Mouse (Mus musculus): ENCODE data around the gene Vps9d1. TPM values are rescaled to one million over a fixed set of nuclear protein-coding genes. Genes with fewer than 3 reads are reported as not detected.
"Not testable (repeated sequence)": the region's sequence is repeated elsewhere in the genome, so short reads cannot be mapped to it uniquely, and the experiment has no call there.

Vps9d1 gene
- polyA plus RNA-seq, 1 experiment from 2014 or later = 12.0 TPM

GRCm38 (mm10) chr8:123215430-123215829 is 38.7 kb downstream of the Vps9d1 start:
- no peak for DNase-seq (ENCODE audit: low spot score)

DNA sequence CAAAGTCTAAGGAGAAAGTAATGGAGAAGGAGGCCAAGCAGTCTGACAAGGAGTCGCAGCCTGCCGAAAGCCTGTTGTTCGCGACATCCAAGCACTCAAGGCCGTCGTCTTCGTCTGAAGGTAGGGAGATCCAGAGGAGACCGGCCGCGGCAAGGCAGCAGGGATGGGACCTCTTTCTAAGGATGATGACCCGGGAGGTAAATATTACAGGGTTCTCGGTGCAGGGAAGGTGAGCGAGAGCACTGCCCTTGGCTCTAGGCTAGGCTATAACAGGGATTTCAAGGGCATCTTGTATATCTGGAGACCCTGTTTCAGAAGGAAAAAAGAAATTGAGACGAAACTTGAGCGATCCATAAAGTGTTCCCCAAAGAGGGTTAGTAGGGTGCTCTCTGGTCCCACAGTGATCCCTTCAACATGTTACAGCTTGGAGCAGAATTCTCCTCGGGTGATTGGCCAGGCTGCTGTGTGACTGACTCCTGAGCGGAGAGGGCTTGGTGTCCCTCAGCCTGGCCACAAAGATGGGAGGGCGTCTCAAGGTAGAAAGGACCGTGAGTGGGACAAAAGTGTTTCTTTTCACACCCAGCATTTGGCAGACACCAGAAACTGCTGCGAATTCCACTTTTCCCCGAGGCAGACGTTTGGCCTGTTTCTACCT is 40.9 kb downstream of the Vps9d1 start:
- DNase-seq (ENCODE audit: low spot score) = no peak

GRCm38 (mm10) chr8:123212321-123213117 is 41.6 kb downstream of the Vps9d1 start, which contains the start of the genes Chmp1a and Spata33:
Chmp1a (minus strand) TSS chr8:123212763.
Spata33 (plus strand) TSS chr8:123212832.
- peak; percentile 93 for DNase-seq (ENCODE audit: low spot score)

- no peak for DNase-seq (ENCODE audit: low spot score)
Measured at GRCm38 (mm10) chr8:123211876-123212275, 42.3 kb downstream of the Vps9d1 start.

GRCm38 (mm10) chr8:123203571-123203970 is 50.6 kb downstream of the Vps9d1 start:
- peak; percentile 9 for DNase-seq (ENCODE audit: low spot score)

DNA sequence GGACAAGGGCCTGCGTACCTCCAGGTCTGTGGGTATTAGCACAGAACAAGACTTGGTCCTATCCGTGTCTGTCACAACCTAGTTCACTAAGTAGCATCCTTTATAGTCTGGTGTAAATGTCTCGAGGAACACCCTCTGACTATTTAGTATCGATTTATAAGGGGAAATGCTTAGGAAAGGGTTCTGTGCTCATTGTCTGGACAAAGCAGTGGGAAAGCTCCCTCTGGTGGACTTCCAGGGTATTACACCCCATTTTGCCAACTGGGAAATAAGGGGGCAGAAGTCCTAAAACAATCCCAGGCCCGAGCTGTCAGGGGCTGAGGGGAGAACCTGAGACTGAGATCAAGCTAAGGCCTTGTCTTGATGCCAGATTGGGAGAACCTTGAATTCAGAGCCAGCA is 51.9 kb downstream of the Vps9d1 start:
- peak; percentile 52 for DNase-seq (ENCODE audit: low spot score)

DNA sequence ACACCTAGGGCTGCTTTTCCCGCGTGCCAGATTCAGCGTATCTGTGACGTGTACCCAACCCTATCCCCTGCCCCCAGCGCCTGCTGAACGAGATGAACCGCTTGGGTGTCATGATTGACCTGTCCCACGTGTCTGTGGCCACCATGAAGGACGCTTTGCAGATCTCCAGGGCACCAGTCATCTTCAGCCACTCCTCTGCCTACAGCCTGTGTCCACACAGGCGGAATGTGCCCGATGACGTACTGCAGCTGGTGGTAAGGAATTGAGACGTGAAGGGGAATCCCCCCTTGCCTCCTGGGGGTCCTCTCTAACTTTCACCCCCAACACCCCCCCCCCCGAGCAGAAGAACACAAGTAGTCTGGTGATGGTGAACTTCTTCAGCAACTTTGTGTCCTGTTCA is 54.3 kb downstream of the Vps9d1 start:
- DNase-seq (ENCODE audit: low spot score) = no peak

DNA sequence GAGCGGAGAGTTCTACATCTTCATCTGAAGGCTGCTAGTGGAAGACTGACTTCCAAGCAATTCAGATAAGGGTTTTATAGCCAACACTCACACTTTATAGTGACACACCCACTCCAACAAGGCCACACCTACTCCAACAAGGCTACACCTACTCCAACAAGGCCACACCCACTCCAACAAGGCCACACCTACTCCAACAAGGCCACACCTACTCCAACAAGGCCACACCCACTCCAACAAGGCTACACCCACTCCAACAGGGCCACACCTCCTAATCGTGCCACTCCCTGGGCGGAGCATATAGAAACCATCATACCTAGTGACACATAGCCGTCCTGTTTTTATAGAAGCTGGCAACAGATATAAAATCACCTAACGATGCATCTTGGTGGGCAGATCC is 57.1 kb downstream of the Vps9d1 start:
- DNase-seq (ENCODE audit: low spot score) = not testable (repeated sequence)

DNA sequence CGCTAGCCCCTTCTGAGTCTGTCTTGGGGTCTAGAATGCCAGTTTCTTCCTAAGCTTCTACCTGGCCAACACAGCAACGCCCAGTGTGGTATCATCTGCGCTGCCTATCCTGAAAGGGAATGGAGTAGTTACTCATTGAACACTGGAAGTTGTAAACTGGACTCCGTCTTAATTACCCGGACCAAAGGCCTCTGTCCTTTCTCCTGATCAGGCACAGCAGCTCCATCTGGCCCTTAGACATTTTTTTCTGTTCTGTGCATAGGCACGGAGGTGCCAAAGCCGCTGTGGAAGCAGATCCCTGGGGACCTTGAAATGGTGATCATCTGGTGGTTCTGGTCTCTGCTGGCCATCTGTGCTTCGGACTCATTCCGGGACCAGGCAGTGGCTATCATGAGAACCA is 60.4 kb downstream of the Vps9d1 start:
- no peak for DNase-seq (ENCODE audit: low spot score)

Other genes starting within 250 kb of the Vps9d1 start
- 51.4 and 78.6 TPM in 2 replicates for gene Ankrd11, start 212.1 kb downstream of the Vps9d1 start, polyA plus RNA-seq (2015; fragmentation: Nextera tagmentation; extraction: Ambion mirVana)
- gene Spg7, start 191.4 kb downstream of the Vps9d1 start, polyA plus RNA-seq (2015; fragmentation: Nextera tagmentation; extraction: Ambion mirVana) = 48.2 and 49.5 TPM in 2 replicates
- 1,818 and 1,880 TPM in 2 replicates for gene Rpl13, start 152.0 kb downstream of the Vps9d1 start, polyA plus RNA-seq (2015; fragmentation: Nextera tagmentation; extraction: Ambion mirVana)
- gene Cpne7, start 137.0 kb downstream of the Vps9d1 start, polyA plus RNA-seq (2015; fragmentation: Nextera tagmentation; extraction: Ambion mirVana) = 0.22 and 0.31 TPM in 2 replicates
- gene Sult5a1, start 96.0 kb downstream of the Vps9d1 start, polyA plus RNA-seq (2015; fragmentation: Nextera tagmentation; extraction: Ambion mirVana) = 3.7 and 3.8 TPM in 2 replicates
- 2.7 and 3.7 TPM in 2 replicates for gene Dpep1, start 68.1 kb downstream of the Vps9d1 start, polyA plus RNA-seq (2015; fragmentation: Nextera tagmentation; extraction: Ambion mirVana)
- 144 and 151 TPM in 2 replicates for gene Chmp1a, start 41.6 kb downstream of the Vps9d1 start, polyA plus RNA-seq (2015; fragmentation: Nextera tagmentation; extraction: Ambion mirVana)
- 1.0 and 2.2 TPM in 2 replicates for gene Spata33, start 41.5 kb downstream of the Vps9d1 start, polyA plus RNA-seq (2015; fragmentation: Nextera tagmentation; extraction: Ambion mirVana)
- 18.3 and 18.6 TPM in 2 replicates for gene Cdk10, start 29.5 kb downstream of the Vps9d1 start, polyA plus RNA-seq (2015; fragmentation: Nextera tagmentation; extraction: Ambion mirVana)
- 8.4 and 8.8 TPM in 2 replicates for gene Spata2l, start 18.1 kb downstream of the Vps9d1 start, polyA plus RNA-seq (2015; fragmentation: Nextera tagmentation; extraction: Ambion mirVana)
- 15.8 and 18.8 TPM in 2 replicates for gene Zfp276, start 153 bp downstream of the Vps9d1 start, polyA plus RNA-seq (2015; fragmentation: Nextera tagmentation; extraction: Ambion mirVana)
- gene Fanca, start 64.2 kb upstream of the Vps9d1 start, polyA plus RNA-seq (2015; fragmentation: Nextera tagmentation; extraction: Ambion mirVana) = 22.0 and 22.5 TPM in 2 replicates
- gene Spire2, start 78.4 kb upstream of the Vps9d1 start, polyA plus RNA-seq (2015; fragmentation: Nextera tagmentation; extraction: Ambion mirVana) = 1.3 and 1.4 TPM in 2 replicates
- gene Tcf25, start 119.4 kb upstream of the Vps9d1 start, polyA plus RNA-seq (2015; fragmentation: Nextera tagmentation; extraction: Ambion mirVana) = 155 and 165 TPM in 2 replicates
- gene Mc1r, start 152.8 kb upstream of the Vps9d1 start, polyA plus RNA-seq (2015; fragmentation: Nextera tagmentation; extraction: Ambion mirVana) = 0.28 and 0.56 TPM in 2 replicates
- gene Tubb3, start 157.1 kb upstream of the Vps9d1 start, polyA plus RNA-seq (2015; fragmentation: Nextera tagmentation; extraction: Ambion mirVana) = 11.9 and 16.3 TPM in 2 replicates
- gene Def8, start 169.2 kb upstream of the Vps9d1 start, polyA plus RNA-seq (2015; fragmentation: Nextera tagmentation; extraction: Ambion mirVana) = 21.3 and 24.0 TPM in 2 replicates
- gene Afg3l1, start 223.6 kb upstream of the Vps9d1 start, polyA plus RNA-seq (2015; fragmentation: Nextera tagmentation; extraction: Ambion mirVana) = 37.1 and 47.2 TPM in 2 replicates

Data from thymus, postnatal 0 days (tissue).